Mouse (Mus musculus) layer of hippocampus, adult 9-11 months (tissue): ENCODE measurements at regions not wholly inside any gene's neighbourhood (a gene's known extent, or its start where the extent isn't known, plus 50 kb on each side); places are given as distances from the start of the nearest gene placed in this dataset.

Source experiments
- DNase-seq: peaks from one replicate; pipeline ENCODE4 v3.0.0; 2022

DNA sequence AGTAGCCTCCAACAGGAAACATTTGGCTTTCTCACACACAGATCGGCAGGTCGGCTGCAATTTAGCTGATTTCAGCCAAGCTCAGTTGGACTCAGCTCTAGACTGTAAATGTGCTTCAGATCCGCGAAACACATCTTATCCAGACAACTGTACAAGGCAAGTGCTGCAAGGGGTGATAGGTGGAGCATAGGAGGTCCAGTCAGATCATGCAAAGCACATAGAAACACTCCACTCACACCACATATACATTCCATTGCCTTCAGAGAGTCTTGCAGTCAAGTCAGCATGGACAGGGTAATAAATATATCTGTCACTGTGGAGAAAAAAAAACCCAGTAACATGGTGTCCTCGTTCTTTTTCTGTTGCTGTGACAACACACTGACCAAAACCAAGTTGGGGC is 160.3 kb downstream of the H2al1j start:
- DNase-seq, result no peak

DNA sequence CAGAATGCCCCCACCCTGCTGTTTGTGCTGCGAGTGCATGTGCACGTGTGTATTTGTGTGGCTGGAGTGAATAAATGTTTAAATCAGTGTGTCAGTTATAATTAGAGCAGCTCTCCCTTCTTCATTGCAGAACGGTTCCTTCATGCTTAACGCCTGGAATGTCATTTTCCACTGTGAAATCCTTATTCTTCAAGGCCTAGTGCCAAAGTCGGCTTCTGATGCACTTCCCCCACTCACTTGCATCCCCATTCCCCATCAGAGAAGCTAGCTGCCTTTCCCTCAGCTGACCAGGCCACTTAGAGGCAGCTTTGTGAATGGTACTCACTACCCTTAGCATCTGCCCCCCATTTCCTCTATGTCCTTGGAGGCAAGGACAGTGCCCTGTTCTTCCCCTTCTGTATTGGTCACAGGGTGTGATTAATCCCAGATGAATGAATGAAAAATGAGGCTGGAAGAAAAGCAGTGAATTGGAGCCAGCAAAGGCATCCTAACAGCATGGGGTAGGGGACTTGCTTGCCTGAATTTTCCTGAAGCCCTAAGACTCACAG is 162.6 kb downstream of the H2al1j start:
- no peak for DNase-seq

DNA sequence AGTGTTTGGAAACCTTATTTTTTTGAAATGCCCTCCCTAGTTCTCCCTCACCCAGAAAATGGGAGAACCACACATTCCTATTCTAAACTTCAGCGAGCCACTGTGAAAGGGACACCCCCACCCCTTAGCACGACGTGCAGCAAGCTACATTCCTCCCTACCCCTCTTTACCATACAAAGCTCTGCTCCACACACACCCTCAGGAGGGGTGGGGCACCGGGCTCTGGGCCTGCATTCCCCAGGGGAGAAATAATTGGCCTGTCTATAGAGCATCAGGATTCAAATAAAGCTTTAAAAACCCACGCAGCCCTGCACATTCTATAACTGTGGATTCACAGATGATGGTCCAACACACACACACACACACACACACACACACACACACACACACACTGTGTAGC is 163.6 kb downstream of the H2al1j start:
- no peak for DNase-seq

DNA sequence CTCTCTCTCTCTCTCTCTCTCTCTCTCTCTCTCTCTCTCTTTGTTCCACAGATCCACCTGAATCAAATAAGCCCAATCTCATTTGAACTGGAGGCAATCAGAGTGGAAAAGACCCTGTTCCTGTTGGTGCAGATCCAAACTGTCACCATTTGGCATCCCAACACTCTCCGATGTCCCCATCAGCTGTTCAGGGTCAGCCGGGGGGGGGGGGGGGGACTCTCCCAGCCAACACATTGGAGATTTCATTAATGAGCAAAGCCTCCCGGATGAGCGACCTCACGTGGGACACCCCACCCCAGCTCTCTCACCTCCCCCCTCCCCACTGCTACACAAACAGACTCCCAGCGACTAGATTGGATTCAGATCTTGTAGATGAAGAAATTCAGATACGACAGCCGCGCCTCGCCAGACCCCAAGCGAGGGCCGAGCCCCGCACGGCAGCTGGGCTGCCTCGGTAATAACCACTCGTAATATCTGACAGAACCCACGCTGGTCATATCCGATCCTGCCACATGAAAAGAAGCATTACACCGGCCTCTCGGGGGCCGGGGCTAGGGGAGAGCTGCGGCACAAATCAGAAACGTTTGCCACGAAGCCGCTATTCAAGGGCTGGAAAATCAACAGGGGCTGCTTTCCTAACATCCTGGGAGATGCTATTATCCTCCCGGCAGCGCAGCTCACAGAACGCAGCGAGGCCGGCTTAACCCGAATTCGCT is 164.2 kb downstream of the H2al1j start:
- DNase-seq, result no peak

DNA sequence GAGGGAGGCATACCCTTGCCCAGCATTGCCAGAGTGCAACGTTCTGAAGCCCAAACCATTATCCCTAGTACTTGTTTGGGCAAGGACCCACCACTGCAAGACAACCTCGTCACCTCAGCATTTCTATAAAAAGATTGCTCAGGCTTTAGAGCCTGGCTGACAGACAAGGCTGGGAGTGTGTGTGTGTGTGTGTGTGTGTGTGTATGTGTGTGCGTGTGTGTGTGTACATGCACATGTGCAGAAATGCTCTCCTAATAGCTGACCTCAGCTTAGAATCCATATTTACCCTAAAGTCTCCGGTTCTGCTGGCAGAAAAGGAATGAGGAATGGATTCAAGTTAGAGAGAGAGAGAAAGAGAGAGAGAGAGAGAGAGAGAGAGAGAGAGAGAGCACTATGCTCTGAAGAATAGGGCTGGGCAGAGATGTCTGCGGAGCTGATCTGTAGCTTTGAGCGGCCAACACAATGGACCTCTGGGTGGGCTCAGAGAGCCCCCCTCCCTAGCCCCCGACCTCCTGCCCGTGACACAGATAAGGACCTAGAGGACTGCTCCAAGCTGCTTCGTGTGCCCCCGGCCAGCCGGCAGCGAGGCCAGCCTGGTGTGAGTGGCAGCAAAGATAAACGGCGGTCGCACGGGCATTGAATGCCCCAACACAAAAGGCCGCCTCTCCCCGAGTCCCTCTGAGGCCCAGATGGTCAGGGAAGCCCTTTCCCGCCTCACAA is 166.1 kb downstream of the H2al1j start:
- no peak for DNase-seq

DNA sequence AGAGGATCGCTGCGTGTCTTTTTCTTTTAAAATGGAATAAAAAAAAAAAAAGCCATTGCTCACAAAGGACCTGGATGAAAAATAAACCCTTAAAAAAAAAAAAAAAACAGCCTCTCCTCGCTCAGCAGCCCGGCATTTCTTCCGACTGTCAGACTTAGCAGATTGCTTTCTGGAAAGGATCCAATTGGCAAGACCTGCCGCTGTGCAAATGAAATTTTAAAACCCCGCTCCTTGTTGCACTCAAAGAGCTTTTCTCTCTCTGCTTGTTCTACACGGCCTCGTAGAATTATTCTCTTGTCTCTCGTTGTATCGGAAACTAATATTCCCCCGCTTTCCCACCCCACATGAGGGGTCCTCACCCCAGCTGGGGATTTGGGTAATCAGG is 166.6 kb downstream of the H2al1j start:
- peak; percentile 35 for DNase-seq

DNA sequence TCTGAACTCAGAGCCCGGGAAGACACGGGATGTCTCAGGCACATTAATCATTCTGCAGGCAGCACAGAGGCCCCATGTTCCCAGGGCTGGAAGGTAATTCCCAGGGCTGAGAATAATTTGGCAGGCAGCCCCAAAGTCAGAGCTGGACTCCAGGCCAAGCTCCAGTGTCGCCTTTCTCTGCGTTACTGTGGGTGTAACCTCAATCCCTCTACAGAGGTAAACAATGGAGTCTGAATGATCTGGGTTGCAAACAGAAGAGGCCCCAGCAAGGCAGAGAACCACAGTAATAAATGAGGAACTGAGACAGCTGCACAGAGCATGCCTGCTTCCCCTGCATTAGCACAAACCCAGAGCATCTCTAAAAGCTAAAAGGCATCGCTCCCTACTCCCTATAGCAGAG is 184.8 kb downstream of the H2al1j start:
- no peak for DNase-seq

DNA sequence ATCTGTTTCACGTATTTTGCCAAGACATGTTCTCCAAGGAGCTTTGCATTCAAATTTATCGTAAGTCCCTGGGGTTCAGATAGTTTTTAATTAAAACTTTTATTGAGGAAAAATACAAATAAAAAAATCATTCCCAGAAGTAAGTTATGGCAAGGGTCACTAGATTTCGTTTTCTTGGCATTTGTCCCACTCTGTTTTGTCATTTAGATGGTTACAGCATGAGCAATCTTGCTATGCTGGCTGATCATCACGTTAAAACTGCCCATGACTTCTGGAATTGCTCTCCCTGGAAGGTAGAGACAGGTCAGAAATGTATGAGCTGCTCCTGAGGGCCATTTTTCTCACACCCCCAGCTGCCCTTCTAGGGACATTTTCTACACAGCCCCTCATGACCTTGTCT is 185.3 kb downstream of the H2al1j start:
- DNase-seq, result no peak

DNA sequence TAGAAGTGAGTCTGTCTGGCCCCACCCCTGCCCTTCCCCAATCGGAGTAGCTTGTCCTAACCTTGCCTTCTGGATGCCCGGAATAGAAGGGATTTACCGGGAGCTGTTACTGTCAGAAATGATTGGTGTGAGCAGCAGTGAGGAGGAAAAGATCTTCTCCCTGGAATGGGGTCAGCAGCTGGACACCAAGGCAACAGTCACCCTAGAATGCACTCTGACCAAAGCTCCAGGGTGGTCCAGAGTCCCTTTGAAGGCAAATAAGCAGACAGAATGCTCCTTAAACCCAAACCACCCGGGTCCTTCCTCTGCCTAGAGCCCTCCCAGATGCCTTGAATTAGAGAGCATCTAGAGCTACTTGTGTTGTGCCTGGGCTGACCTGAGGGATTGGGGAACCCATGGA is 196.2 kb downstream of the H2al1j start:
- no peak for DNase-seq

DNA sequence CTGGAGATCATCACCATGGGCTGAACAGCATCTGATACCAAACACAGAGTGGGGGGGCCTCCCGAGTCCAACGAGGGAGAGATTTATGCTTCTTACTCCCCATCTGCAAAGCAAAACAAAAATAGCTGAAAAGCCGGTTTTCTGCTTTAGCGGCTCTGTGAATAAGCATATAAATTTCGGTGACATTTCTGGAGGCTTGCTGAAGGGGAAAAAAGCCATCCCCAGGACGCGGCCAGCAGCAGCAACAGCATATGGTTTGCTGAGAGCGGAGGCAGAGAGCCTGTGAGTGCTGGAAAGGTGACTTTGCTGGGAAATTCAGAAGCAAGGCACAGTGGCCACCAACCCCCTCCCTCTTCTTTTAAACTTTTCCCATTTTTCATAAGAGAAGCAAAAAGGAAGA is 197.7 kb downstream of the H2al1j start:
- peak; percentile 3 for DNase-seq

DNA sequence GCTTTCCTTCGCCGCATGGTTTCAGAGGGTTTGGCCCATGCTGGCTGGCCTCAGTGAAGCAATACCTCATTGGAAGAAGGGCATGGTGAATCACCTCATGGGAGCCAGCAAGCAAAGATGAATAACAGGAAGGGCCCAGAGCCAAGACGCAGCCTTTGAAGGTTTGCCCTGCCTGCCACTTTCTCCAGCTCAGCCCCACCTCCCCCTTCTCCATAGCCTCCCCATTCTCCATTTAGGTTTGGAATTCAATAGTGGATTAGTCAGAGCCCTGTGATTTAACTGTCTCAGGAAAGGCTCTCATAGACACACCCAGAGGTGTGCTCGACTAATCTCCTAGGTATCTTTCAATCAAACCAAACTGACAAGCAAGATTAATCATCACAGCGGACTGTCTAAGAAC is 201.0 kb downstream of the H2al1j start:
- no peak for DNase-seq

DNA sequence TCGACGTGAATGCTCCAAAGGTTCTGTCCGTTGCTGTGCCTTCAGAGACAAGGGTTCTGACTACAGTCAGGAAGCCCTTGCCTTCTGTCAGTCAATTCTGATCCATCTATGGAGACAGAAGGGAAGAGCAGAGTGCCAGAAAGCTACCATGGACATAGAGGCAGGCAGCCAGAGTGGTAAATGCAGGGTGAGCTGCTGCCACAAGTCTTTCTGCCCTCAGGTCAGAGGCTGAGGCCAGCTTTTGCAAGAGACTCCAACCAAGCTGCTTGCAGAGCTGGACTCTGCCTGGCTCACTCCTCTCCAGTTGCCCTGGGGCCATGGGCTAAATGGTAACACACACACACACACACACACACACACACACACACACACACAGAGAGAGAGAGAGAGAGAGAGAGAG is 201.6 kb downstream of the H2al1j start:
- no peak for DNase-seq

DNA sequence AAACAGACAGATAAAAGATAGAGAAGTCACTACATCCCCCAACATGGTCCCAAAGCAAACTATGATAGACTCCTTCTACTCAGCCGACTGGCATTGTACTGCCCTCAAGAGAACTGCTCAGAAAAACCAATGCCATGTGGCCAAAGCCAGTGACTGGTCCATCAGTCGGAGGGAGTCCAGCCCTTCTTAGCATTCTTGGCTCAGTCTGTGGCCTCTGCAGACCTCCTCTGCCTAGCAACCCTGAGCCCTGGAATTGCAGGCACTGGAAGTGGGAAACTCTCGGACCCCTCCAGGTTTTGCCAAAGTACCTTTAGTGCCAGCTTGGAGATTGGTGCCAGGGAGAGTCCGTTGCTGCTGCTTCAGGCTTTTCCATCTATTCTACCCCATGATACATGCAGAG is 205.2 kb downstream of the H2al1j start:
- no peak for DNase-seq

DNA sequence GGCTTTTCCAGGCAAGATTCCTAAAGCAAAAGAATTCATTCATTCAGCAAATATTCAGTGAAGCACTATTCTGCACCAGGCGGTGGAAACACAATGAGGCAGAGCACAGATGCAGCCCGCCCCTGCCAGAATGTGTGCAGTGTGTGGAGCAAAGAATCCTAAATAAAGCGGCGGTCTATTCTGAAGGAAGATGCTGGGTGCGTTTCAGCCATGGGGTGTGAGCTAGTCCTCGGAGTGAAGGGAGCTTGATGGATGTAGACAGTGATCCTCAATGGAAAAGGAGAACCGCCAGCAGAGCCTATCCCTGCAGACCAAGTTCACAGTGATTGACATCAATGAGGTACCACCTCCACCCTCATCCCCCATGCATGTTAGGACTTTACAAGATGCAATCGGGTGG is 206.2 kb downstream of the H2al1j start:
- DNase-seq, result peak; percentile 38

DNA sequence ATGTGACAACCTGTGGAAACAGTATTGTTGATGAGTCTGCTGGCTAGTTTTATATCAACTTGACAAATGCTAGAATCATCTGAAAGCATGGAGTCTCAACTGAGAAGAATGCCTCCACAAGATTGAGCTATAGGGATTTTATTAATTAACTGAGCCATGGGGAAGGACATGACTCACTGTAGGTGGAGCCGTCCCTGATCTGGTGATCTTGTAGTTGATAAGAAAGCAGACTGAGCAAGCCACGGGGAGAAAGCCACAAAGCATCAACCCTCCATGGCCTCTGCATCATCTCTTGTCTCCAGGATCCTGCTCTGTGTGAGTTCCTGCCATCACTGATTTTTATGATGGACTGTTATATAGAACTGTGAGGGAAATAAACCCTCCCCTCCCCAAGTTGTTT is 213.4 kb downstream of the H2al1j start:
- DNase-seq, result no peak

DNA sequence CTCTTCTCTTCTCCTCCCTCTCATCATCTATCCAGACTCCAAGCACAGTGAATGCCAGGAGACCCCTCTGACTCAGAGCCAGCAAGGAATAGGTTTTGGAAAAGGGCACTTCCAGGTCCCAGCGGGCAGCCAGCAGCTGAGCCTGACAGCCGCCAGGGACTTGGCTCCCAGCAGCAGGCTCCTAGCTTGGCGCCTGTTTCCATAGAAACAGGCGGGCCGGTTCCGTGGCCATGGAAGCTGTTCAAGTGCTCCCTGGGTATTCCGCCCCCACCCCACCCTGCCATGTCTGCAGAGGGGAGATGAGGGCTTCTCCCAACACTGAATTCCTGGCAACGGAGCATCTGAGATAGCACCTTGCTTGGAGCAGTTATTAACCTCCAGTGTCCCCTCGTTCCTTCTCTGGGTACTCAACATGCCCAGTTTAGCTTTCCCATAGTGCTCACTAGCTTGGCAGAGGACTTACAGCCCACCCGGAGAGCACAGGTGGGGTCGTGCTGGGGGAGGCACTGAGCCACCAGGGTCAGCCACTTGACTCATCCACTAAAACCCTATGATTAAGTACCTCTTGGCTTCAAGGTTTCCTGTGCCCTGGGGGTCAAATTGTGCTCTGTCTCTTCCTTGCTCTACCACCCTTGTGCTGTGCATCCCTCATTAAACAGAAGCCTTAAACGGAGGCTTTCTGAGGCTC is 222.7 kb downstream of the H2al1j start:
- no peak for DNase-seq

DNA sequence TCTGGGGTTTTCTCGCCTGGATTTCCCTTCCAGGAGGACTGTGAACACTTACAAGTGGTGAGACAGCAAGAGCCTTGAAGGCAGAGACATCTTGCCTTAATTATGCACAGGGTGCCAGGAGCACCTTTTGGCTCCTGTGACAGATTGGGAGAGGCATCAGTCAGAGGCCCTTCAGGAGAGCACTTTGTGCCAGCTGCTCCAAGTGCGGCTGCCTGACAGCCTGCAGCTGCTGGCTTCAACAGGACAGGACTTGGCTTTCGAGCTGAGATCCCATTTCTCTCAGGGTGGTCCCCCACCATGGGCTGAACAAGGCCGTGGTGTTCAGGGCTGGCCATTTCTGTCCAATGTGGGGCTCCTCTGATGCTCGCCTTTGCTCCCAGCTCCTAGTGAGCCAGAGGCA is 224.6 kb downstream of the H2al1j start:
- DNase-seq, result no peak

DNA sequence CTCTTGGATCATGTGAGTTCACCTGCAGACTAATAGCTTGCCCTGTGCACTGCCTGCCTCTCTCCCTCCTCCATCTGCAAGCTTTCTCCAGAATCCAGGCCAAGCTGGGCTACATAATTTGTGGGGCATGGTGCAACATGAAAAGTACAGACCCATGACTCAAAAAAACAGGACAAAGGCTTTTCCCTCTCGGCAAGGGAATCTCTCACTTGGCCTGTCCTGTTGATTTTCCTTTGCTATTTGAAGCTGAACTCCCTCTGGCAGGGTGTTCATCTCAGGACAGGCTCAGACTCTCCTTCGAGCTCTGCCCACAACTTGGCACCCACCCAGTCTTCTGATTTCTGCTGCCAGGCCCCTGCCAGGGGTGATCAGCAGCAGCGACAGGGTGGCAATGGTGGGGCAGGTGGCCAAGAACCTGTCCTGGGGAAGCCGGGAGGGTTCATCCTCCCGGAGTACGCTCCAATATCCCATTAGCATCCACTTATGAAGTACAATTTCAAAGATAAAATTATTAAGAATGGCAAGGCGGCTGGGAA is 227.5 kb downstream of the H2al1j start:
- DNase-seq, result no peak

DNA sequence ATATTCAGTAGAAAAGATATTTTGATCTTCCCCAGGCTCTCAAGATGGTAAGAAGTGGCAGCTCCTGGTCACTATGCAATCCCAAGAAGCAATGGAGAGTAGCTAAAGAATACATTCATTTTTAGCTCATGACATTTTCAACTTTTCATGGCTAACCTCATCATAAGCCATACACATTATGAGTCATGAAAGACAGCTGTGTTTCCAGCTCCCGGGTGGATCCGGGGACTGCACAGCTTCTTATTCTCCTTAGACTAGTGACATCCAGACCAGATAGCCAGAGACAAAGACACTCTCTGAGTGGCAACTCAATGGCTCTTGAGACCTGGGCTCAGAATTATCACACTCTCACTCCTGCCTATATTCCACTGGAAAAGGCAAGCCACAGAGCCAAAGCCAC is 230.6 kb downstream of the H2al1j start:
- no peak for DNase-seq

DNA sequence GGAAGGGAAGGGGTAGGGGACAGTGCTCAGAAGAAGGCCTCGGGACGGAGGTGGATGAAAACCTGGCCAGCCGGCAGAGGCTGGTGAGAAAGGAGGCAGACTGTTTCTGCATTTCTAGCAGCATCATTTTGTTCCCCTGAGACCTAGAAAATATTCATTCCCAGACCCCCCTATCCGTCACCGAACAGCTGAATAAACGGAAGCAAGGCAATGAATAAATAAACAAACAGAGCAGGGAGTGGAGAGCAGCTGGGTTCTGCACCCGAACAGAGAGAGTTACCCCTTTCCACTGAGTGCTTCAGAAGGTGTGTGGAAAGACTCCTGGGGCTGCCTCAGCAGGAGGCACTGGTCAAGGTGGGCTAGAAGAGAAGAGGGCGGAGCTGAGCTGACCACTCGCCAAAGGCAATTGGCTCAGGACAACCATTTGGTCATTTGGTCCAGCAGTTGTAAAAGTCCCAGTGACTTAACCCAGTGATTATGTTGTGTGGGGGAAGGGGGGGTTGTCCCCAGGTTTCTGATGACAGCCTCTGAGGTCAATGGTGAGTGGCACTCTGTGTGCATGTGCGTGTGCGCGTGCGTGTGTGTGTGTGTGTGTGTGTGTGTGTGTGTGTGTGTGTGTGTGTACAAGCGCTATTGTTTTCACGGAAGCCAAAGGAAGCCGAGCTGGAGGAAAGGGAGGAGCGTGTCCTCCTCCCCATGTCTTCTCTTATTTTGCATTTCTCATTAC is 233.1 kb downstream of the H2al1j start:
- DNase-seq, result no peak

DNA sequence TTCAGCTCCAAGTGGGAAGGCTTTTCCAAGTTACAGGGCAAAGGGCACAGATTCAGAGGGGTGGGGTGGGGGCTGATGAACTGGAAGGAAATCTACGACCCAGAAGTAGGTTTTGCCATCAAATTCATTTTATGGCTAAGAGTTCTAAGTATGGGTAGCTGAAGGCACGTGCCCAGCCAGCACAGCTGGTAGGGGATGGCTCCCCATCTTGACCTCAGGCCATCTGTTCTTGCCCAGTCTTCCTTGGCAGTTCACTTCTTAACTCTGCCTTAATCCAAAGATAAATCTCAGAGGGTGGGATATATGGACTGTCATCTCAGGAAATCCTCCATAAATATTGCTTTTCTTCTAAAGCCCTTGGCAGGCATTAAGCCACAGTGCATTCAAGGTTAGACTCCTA is 238.3 kb downstream of the H2al1j start:
- DNase-seq, result no peak

DNA sequence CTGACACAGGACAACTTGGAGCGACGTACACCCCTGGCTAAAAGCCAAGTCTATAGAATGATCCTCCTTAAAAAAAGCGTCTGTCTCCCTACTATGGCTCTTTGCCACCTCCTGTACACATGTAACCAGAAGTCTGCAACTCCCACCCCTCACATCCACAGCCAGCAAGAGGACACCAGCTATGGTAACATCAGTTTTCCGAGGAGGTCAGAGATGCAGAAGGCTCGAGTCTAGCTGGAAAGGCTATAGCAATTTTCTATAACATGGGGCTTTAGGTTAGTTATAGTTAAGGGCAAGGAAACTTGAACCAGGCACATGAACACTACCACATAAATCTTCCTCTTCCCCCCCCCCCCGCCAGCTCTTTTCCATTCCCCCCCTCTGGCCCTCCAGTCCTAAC is 240.2 kb downstream of the H2al1j start:
- DNase-seq, result no peak

DNA sequence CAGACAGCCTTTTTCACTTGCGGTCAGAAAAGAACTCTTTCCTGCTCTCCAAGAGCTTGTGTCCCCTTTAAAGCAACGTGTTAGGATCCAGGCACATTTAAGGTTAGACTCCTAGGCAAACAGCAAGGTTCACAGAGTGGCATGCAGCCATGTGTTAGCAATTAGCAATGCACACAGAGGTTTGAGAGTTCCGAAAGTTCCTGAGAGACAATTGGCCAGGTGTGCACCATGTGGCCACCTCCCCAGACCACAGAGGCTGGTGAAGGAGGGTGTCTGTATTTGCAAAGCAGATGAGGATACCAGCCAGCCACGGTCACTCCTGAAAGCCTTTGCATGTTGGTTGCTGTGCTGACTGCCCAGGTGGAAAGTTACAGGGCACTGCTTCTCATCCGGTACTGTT is 240.6 kb downstream of the H2al1j start:
- no peak for DNase-seq
